Mouse (Mus musculus): ENCODE results near the gene Ccdc59. TPM values are rescaled to one million over a fixed set of nuclear protein-coding genes. Genes with fewer than 3 reads are reported as not detected.

Gene Ccdc59
- polyA plus RNA-seq (2017; shearing (Covaris generic)): 10 to 100 TPM; 56.4 to 64.5 TPM

DNA sequence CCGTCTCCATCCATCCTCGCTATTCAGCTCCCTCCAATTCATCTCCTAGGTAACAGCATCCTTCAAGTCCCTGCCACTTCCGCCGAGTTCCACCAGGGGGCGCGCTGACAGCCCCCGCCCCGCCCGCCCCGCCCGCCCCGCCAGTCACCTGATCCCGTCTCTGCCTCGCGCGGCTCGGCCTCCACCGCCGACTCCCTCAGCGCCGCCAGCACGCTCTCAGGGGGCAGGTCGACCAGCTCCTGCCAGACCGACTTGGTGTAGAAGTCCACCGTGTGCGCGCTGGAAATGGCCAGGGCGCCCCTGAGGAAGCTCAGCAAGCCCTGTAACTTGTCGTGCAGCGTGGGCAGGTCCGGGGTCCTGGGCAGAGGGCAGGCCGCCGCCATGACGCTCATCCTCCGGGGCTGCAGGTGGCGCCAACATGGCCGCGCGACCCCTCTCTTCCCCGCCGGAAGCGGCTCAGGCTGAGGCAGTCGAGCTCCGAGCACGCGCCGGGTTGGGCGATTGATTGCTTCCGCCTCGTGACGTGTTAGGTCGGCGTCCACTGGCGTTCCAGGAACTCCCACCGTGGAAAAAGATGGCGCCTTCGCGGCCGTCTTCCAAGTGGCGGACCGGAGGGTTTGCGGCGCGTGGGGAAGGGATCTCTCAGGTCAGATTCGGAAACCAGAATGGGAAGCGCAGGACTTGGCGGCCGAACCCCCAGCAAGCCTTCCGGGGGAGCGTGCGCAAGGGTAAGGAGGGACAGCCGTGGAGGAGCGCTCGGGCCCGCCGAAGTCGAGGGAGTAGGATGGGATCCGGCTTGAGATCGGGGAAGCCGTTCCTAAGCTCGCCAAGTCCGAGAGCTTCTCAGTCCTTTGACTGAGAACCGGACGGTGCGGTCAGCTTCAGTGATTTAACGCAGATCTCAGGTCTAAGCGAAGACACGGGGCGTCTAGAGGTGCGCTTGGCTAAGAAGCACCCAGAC, at the start of gene Ccdc59, which contains the start of gene Mettl25:
TSS of gene Ccdc59 (plus strand) at position 140 of the 961 bp plus-strand sequence.
TSS of gene Mettl25 (minus strand) at position 453 of the 961 bp plus-strand sequence.
- peak; percentile 90 for ATAC-seq

DNA sequence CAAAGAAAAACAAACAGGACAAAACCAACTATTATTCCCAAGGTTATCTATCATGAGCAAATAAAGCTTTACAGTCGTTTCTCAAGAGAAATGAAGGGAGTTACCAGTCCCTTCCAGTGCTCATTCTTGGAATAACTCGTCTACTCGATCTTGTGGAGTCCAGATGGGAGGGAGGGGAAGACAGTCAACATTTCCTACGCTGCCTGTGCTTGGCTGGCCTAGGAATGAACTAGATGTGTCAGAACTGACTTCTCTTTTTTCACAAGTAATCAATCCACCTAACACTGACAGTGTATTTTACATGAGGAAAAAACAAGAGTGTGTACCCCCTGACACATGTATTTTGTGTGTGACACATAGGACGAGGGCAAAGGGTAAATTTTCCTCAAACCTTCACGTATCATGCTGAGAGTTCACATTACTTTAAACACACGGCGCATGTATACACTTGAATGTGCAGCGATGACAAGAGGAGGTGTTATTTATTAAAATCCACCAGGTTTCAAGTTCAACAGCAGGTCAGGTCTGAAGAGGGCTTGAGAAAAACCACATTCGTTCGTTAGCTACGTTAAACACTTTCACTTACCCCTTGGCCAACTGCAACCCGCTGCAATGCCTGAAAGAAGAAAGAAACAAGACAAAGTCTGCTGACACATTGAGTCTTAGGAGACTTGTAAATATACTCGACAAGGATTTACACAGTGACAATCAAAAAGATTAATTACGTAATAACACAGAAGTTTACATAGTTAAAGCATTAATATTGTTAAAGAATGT, 46.9 kb upstream of the Ccdc59 start:
- ATAC-seq: no peak

DNA sequence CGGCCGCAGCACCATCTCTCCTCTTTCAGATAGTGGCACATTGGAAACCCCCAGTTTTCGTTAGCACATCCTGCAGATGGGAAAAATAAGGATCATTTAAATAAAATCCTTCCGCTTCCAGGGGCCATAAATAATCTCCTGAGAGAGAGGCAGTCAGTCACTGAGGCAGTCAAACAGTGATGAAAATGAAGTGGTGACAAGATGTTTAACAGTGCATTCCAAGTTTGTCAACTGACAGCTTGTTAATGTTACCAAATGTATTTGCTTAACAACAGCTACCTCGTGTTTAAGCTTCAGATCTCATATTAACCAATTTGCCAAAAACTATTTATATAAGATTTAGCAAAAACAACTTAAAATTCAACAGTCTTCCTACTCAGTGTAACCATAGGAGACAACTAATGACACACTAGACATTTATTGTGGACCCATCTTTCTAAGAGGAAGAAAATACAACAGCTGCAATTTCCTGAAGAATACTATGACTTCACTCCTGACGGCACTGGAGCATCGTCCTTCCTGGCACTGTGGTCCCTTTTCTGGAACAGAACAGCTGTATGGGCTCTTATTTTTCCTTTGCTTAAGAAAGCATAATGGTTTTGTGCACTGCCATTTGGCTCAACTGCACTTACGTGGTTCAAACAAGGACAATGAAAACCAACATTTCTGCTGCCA, 43.5 kb upstream of the Ccdc59 start:
- no peak for ATAC-seq

DNA sequence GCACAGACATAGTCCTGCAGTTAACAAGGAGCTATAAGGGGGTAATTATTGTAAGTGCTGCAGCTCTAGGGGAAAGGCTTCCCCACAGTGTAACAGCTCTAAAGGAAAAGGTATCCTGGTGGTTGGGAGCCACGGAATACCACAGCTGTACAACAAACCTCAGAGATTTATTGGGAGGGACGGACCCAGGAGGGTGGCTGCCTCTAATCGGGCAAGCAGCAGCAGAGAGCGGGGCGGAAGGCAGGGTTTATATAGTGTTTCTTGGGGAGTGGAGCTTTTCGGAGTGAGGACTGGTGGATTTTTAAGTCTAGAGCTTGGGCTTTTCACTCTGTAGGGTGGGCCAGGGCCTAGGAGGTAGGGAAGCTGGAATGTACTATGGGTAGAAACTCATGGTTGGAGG, 39.7 kb upstream of the Ccdc59 start:
- no peak for ATAC-seq

GRCm38 (mm10) chr10:105802132-105802531, 38.7 kb upstream of the Ccdc59 start:
- ATAC-seq: no peak

DNA sequence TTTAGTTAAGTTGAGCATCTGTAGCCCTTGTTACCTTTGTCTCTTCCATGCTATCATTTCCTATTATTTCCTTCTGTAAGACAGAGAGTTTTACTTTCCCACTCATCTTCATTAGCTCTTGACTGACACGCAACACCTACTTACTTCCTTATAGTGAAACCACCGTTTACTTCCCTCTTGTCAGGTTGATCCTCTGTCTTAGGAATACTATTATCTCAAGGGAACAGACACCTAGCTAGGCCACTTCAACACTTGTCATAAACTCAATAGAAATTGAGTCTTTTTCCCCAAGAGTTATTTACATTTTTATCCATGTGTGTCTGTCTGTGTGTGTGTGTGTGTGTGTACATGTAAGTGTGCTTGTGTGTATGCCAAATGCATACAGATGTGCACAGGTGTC, 37.4 kb upstream of the Ccdc59 start:
- ATAC-seq: no peak

GRCm38 (mm10) chr10:105806259-105807010, 34.4 kb upstream of the Ccdc59 start:
- ATAC-seq: no peak

DNA sequence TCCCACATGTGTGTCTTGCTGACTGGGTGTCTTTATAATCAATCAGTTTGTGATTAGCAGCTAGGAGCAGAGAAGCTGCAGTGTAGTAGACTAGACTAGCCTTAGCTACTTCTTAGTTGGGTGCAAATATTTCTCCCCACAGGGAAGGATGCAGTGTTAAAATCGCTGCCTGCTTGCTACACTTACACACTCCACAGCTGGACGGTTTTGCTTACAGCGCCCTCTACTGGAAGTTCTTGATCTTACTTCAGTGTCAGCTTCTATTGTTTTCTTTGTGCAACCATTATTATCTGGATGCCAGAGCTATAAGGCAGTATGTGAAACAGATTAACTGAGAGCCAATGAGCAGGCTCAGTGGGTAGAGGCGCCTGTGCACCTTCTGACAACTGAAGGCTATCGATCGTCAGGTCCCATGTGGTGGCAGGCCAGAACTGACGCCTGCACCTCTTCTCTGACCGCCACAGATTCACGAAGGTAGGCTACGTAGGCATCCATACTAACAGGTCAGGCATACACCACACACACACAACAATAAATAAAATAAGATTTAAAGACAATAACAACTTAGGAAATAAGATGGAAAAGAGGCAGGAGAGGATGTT, 6.1 kb upstream of the Ccdc59 start:
- ATAC-seq: peak; percentile 69

- no peak for ATAC-seq
These were observed 1.7 kb downstream of the Ccdc59 start for GRCm38 (mm10) chr10:105842574-105842973.

- no peak for ATAC-seq
These were observed 9.4 kb downstream of the Ccdc59 start for GRCm38 (mm10) chr10:105850286-105850685.

DNA sequence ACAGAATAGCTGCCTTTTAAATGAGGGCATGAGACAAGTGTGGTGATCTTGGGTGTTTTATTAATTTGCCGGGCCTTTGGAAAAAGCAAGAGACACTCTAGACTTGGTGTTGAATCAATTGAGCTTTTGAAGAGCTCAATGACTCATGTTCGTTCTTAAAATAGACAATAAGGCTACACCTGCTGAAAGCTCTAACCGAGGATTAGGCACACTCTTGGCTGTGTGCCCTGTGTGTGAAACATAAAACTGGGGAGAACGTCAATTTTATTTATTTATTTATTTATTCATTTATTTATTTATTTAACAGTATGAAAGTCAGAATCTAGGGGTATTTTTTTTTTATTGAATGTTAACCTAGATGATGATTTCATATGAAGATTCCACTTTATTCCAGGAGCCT, 10.3 kb downstream of the Ccdc59 start:
- no peak for ATAC-seq

DNA sequence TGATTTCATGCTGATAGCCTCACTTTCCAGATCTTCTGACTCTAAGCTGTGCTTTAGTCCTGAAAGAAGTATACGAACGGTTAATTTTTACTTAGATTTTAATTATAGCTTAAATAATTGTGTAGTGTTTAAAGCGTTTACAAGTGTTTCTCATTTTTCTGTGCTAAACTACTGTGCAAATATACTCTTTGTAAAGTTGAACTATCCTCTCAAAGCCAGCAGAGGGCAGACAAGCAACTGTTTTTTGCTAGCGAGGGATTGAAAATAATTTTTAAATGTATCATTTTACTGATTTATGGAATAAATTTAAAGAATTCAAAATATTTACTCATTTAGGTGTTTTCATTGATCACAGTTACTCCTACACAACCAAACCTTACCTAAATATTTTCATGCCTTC, 26.4 kb downstream of the Ccdc59 start:
- ATAC-seq: no peak

Other genes starting within 250 kb of the Ccdc59 start
- gene Mettl25, start 313 bp downstream of the Ccdc59 start, polyA plus RNA-seq (2017; shearing (Covaris generic)): 1 to 10 TPM; 5.3 to 6.0 TPM